Mouse (Mus musculus): ENCODE measurements around the gene Dnajc13. TPM values are rescaled to one million over a fixed set of nuclear protein-coding genes. Genes with fewer than 3 reads are reported as not detected.

Gene Dnajc13
- polyA plus RNA-seq, 1 experiment, result 86.3 TPM

- DNase-seq (ENCODE audit: low read depth), result no peak
- TF ChIP-seq CTCF (IDR thresholded peaks at IDR 0.05; ENCODE audit: borderline replicate concordance, extremely low read depth, insufficient read depth, insufficient read length) (no peak), POLR2A (IDR thresholded peaks at IDR 0.05; ENCODE audit: borderline replicate concordance, extremely low read depth, insufficient read depth, insufficient read length, poor library complexity, severe bottlenecking) (no peak)
Measured at GRCm38 (mm10) chr9:104148969-104149368, 113.8 kb downstream of the Dnajc13 start.

DNA sequence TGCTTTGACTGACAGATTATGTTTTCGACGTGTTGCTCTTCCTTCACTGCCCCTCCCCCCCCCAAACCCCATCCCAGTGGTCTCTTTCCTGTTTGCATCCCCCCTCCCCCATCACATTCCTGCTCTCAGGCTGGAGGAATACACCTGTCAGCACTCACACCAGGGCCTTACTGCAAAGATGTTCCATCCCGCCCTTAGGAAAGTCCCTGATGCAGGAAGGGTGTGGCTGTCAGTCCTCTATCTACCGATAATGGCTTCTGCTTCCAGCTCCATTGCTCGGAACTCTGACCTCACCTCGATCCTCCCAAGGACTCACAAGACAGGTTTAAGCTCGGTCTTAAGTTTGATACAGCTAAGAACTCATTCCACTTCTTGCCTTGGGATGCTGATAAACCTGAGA is 116.0 kb downstream of the Dnajc13 start:
- no peak for DNase-seq (ENCODE audit: low read depth)
- no peak for TF ChIP-seq CTCF (IDR thresholded peaks at IDR 0.05; ENCODE audit: borderline replicate concordance, extremely low read depth, insufficient read depth, insufficient read length)
- TF ChIP-seq POLR2A (IDR thresholded peaks at IDR 0.05; ENCODE audit: borderline replicate concordance, extremely low read depth, insufficient read depth, insufficient read length, poor library complexity, severe bottlenecking), result no peak

GRCm38 (mm10) chr9:104144314-104144996 is 118.3 kb downstream of the Dnajc13 start:
- no peak for TF ChIP-seq POLR2A (IDR thresholded peaks at IDR 0.05; ENCODE audit: borderline replicate concordance, extremely low read depth, insufficient read depth, insufficient read length, poor library complexity, severe bottlenecking)
- TF ChIP-seq CTCF (IDR thresholded peaks at IDR 0.05; ENCODE audit: borderline replicate concordance, extremely low read depth, insufficient read depth, insufficient read length), result peak; percentile 47; the same call in 1 of the 2 replicates
- DNase-seq (ENCODE audit: low read depth), result no peak

DNA sequence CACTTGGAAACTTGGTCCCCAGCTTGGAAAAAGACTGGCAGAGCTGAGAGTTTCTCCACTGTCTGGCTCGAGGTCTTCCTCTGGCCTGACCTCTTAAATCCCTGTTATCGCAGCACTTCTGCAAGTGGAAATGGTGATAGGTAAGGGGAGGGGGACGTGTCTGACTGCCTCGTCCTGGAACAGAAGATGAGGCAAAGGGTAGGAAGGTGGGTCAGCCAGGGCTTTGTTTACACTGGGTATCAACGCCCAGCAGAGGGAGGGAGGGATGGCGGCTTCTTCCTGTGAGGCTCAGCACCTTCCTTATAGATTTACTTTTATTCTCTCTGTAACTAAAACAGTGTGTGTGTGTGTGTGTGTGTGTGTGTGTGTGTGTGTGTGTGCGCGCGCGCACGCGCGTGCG is 119.9 kb downstream of the Dnajc13 start:
- no peak for TF ChIP-seq CTCF (IDR thresholded peaks at IDR 0.05; ENCODE audit: borderline replicate concordance, extremely low read depth, insufficient read depth, insufficient read length)
- TF ChIP-seq POLR2A (IDR thresholded peaks at IDR 0.05; ENCODE audit: borderline replicate concordance, extremely low read depth, insufficient read depth, insufficient read length, poor library complexity, severe bottlenecking), result no peak
- DNase-seq (ENCODE audit: low read depth), result no peak

DNA sequence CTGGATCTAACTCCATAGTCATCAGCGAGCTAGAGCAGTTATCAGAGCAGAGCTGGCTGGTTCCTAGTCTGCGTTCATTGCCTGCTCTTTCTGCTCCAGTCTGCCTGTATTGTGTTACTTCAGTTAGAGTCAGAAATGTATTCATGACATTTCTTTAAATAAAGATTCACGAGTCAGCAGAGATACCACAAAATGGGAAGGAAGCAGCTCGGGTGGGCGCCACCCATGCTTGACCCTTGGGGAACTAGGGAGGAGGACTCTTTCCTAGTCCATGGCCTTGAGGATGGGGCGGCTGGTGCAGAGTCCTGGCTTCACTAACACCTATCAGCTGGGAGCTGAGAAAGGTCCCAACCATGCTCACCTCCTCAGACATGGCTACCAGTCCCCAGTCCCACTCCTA is 122.4 kb downstream of the Dnajc13 start:
- no peak for DNase-seq (ENCODE audit: low read depth)
- TF ChIP-seq CTCF (IDR thresholded peaks at IDR 0.05; ENCODE audit: borderline replicate concordance, extremely low read depth, insufficient read depth, insufficient read length) (no peak), POLR2A (IDR thresholded peaks at IDR 0.05; ENCODE audit: borderline replicate concordance, extremely low read depth, insufficient read depth, insufficient read length, poor library complexity, severe bottlenecking) (no peak)

GRCm38 (mm10) chr9:104130141-104130755 is 132.5 kb downstream of the Dnajc13 start:
- no peak for DNase-seq (ENCODE audit: low read depth)
- TF ChIP-seq CTCF (IDR thresholded peaks at IDR 0.05; ENCODE audit: borderline replicate concordance, extremely low read depth, insufficient read depth, insufficient read length) (no peak), POLR2A (IDR thresholded peaks at IDR 0.05; ENCODE audit: borderline replicate concordance, extremely low read depth, insufficient read depth, insufficient read length, poor library complexity, severe bottlenecking) (no peak)

DNA sequence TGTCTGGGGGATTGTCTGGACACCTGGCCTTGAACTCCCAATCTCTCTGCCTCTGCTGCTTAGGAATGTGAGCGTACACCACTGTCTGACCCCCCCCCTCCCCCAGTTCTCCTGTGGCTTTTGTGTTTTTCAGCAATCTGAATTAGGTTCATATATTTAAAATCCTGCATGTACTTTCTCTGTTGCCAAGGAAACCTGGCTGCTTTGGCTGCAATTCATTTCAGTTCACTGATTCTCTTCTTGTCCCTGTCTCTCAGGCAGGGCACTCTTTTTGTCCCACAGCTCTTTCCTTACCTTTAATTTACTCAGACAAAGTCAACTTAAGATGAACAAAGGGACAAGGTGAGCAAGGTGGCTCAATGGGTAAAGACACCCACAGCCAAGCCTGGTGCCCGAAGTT is 134.6 kb downstream of the Dnajc13 start:
- peak; percentile 79 for DNase-seq (ENCODE audit: low read depth)
- TF ChIP-seq CTCF (IDR thresholded peaks at IDR 0.05; ENCODE audit: borderline replicate concordance, extremely low read depth, insufficient read depth, insufficient read length), result no peak
- TF ChIP-seq POLR2A (IDR thresholded peaks at IDR 0.05; ENCODE audit: borderline replicate concordance, extremely low read depth, insufficient read depth, insufficient read length, poor library complexity, severe bottlenecking), result no peak

GRCm38 (mm10) chr9:104126833-104127232 is 135.9 kb downstream of the Dnajc13 start, which contains the start of gene Ackr4:
Gene Ackr4 (minus strand): TSS chr9:104126933.
- no peak for TF ChIP-seq POLR2A (IDR thresholded peaks at IDR 0.05; ENCODE audit: borderline replicate concordance, extremely low read depth, insufficient read depth, insufficient read length, poor library complexity, severe bottlenecking)
- TF ChIP-seq CTCF (IDR thresholded peaks at IDR 0.05; ENCODE audit: borderline replicate concordance, extremely low read depth, insufficient read depth, insufficient read length), result no peak
- DNase-seq (ENCODE audit: low read depth), result no peak

- no peak for TF ChIP-seq CTCF (IDR thresholded peaks at IDR 0.05; ENCODE audit: borderline replicate concordance, extremely low read depth, insufficient read depth, insufficient read length)
- no peak for TF ChIP-seq POLR2A (IDR thresholded peaks at IDR 0.05; ENCODE audit: borderline replicate concordance, extremely low read depth, insufficient read depth, insufficient read length, poor library complexity, severe bottlenecking)
- peak; percentile 40 for DNase-seq (ENCODE audit: low read depth)
Measured at GRCm38 (mm10) chr9:104123622-104124021, 139.1 kb downstream of the Dnajc13 start.

DNA sequence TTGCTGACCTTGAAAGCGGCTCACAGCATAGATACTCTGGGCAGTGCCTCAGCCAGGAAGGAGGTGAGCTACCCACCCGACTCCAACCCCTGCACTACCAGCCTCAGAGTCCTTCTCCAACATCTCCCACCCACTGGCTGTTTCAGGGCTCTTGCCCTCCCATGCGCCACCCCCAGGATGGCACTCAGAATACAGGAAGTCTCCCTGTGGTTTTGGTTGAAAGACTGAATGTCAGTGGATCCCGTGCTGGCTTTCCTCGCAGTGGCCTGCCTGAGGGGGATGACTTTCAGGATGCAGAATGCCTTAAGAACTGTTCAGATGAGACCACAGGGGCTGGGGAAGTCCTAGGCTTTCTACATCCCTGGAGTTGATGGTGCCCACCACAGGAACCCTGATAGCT is 139.6 kb downstream of the Dnajc13 start:
- DNase-seq (ENCODE audit: low read depth), result no peak
- TF ChIP-seq POLR2A (IDR thresholded peaks at IDR 0.05; ENCODE audit: borderline replicate concordance, extremely low read depth, insufficient read depth, insufficient read length, poor library complexity, severe bottlenecking) (no peak), CTCF (IDR thresholded peaks at IDR 0.05; ENCODE audit: borderline replicate concordance, extremely low read depth, insufficient read depth, insufficient read length) (no peak)

- DNase-seq (ENCODE audit: low read depth), result no peak
- TF ChIP-seq POLR2A (IDR thresholded peaks at IDR 0.05; ENCODE audit: borderline replicate concordance, extremely low read depth, insufficient read depth, insufficient read length, poor library complexity, severe bottlenecking) (no peak), CTCF (IDR thresholded peaks at IDR 0.05; ENCODE audit: borderline replicate concordance, extremely low read depth, insufficient read depth, insufficient read length) (no peak)
Measured at GRCm38 (mm10) chr9:104109151-104109550, 153.6 kb downstream of the Dnajc13 start.

Data from brain, embryonic 14.5 days (tissue).